Mouse (Mus musculus): Measurements from ENCODE around the gene Hes2.

Gene Hes2

DNA sequence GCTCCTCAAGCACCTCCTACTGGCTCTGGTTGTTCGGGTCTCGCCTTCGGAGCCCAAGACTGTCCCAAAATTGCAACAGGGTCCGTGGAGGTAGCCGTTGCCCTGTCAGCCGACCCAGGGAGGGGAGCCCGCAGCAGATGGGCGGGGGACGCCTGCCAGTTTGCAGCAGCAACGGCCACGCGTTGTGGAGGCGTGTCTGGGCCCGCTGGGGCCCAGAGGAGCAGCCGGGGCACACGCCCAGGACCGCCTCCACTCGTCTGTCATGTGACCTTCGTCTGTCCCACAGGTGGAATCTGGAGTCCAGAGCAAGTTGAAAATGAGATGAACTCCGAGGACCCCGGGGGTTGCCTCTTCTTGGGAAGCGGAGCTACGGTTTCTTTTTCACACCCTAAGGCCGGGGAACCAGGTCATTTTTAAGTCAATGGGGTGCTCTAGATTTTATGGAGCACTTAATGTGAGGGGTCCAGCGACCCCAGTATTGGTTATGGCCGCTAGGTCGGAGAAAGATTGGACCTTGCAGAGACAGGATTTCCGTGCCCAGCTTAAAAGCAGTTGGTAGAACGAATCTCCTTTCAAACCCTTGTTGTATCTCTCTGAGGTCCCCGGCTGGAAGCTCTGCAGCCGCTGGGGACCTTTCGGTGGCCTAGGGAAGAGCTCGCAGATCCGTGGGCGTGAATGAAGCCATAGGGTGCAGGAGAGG lies at the start of gene Hes2:
Gene Hes2 (plus strand): TSS at position 283 of the 700 bp plus-strand sequence.
- no peak for DNase-seq

DNA sequence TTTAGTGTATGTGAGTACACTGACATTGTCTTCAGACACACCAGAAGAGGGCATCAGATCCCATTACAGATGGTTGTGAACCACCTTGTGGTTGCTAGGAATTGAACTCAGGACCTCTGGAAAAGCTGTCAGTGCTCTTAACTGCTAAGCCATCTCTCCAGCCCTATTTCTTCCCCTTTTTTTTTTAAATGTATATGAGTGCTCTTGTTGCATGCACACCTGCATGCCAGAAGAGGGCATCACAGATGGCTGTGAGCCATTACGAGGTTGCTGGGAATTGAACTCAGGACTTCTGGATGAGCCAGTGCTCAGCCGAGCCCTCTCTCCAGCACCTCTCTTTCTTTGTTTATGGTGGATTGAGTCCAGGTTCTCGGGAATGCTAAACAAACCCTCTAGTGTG lies 49.2 kb upstream of the Hes2 start:
- DNase-seq: no peak

DNA sequence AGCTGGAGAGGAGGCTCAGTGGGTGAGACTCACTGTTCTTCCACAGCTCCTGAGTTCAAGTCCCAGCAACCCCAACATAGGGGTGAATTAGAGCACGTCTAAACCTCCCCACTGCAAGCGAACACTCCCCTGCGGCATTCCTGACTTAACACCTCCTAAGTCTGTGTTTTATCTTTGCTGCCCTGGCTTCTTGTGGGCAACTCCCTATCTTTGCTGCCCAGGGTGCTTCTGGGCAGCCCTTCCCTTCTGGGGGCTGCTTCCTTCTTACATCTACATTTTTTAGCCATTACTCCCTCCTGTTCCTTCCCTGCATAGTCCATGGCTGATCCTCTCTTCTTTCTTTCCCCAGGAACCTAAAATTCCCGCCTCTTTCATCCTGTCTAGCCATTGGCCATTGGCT lies 48.0 kb upstream of the Hes2 start:
- no peak for DNase-seq

DNA sequence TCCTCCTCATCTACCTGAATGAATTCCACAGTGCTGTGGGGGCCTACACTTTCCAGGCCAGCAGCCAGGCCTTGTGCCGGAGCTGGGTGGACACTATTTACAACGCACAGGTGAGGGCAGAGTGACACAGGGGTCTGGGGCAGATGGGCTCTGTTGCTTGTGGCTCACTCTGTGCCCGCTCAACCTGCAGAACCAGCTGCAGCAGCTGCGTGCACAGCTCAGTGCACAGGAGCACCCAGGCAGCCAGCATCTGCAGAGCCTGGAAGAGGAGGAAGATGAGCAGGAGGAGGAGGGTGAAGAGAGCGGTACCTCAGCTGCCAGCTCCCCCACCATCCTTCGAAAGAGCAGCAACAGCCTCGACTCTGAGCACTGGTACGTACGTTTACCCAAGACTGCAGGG lies 46.3 kb upstream of the Hes2 start:
- DNase-seq: no peak

DNA sequence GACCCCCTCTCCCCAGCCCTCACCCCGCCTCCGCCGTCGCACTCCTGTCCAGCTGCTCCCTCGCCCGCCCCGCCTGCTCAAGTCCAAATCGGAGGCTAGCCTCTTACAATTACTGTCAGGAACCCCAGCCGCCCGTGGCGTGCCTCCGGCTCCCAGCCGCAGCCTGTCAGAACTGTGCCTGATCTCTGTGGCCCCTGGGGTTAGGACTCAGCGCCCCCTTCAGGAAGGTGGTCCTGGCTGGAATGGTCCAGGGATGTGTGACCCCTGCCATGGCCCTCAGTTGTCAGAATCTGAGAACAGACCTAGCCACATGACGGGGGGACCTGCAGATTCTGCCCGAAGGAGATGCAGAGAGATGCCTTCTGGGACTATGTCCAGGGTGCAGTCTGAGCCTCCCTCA lies 44.6 kb upstream of the Hes2 start:
- DNase-seq: no peak

DNA sequence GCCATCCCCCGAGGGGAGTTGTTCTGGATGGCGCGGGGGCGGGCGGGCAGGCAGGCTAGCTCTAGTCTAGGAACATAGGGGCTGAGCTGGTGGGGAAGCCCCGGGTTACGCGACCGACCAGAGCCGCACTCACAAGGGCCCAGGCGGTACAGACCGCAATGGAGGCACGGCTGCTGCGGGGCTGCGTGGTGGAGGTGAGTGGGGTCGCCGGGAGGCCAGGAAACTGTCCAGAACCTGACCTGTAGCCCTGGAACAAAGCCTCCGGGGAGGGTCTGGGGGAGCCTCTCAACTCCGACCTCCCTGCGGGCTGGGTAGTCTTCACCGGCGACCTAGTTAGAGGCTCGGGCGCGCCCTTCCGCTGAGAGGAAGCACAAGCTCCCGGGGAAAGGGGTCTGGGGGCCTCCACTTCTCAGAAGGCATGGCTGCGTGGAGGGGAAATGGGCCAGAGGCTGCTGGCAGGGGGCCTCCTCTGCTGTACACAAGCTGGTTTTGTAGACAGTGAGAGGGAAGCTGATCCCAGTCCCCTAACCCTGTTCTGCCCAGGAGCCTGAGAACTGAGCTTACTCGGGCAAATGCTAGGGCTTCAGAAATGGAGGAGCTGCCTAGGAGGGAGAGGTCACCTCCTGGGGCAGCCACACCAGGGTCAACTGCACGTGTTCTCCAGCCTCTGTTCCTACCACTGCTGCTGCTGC lies 42.6 kb upstream of the Hes2 start, which contains the start of gene Tnfrsf25:
Gene Tnfrsf25 (plus strand): TSS at position 14 of the 692 bp plus-strand sequence.
- DNase-seq: no peak

DNA sequence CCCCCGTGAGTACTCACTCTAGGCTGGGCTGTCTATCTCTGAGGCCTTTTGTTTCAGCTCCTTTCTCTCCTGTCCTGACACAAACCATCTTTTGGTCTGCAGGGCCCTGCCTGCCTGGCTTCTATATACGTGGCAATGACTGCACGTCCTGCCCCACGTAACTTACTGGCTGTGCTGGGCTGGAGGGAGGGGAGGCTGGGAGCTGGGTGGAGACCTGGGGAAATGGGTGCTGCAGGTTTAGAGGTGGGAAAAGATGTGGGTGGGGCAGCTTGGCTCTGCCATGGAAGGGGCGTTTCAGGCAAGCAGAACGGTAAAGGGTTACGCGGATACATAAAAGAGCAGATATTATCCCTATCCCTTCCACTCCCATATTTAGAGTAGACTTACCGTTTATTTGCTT lies 41.1 kb upstream of the Hes2 start:
- no peak for DNase-seq

DNA sequence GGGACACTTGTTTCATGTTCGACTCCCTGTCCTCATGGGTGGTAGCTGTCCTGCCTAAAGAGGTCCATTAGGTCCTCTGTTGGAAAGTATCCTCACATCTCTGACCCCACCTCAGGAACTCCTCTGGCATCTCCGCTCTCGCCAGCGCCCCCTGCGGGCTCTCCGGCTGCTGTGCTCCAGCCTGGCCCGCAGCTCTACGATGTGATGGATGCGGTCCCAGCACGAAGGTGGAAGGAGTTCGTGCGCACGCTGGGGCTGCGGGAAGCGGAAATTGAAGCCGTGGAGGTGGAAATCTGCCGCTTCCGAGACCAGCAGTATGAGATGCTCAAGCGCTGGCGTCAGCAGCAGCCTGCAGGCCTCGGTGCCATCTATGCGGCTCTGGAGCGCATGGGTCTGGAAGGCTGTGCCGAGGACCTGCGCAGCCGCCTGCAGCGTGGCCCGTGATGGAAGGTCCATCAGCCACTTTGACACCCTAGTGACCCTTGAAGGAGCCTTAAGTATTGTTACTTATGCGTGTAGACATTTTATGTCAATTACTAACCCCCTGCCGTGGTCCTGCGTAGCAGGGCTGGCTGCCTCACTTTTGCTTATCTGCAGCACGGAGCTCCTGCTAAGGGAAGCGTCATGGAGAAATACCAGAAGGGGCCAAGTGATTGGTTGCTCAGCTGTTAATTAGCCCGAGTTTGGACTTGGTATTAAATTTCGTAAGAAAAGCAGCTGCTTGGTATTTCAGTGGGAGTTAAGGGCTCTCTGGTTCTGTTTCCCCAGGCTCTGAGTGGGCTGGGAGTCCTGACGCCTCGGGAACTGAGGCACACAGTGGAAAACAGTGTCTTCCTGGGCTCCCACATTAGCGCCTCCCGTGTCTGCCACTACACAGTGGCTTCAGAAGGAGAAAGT lies 39.0 kb upstream of the Hes2 start:
- DNase-seq: peak; percentile 71

DNA sequence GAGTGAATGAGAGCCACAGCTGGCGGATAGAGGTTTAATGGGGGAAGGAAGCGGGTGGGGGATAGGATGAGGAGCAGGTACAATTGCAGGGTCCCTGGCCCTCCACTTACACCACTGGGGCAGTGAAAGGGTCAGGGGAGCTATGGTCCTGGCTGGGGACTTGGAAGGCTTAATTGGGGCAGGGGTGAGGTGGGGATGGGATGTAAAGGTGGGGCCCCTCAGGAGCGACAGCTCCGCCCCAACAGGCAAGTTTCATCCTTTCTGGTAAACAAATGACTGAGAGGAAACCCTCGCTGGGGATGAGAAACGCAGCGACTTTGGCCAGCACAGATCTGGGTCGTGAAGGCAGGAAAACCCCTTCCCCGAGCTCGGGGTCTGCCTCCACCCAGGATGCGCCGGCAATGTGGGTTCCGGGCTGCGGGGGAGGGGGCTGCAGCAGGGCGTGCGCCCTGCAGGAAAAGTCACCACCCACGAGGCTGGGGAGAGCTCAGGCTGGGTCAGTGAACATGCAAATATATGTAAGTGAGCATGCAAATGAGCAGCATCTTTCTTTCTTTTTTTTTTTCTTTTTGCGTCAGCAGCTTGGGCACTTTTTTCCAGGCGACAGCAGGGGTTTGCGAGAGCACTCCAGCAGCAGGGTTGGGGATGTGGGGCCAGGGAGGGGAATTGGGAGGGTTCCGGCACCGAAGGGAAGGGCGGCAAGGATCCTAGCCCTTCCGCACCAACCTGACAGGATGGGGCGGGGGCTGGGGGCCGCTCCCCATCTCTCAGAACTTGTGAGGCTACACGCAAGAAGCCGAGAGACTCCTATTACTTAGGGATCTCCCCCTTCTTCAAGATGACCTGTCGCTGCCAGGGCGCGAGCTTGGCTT lies 38.1 kb upstream of the Hes2 start:
- no peak for DNase-seq

DNA sequence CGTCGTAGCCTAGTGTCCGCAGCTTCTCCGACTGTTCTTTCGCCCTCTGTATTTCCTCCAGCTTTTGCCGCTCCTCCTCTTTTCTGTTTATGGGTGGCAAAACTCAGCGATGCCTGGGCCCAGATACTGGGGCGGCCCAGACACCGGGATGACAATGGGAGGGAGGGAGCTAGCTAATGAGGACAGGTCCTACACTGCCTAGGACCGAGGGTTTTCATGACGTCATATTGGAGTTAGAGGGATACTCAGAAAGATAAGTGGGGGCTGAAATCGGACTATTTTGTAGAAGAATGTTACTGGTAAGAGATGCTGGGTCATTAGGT lies 37.5 kb upstream of the Hes2 start:
- DNase-seq: no peak

DNA sequence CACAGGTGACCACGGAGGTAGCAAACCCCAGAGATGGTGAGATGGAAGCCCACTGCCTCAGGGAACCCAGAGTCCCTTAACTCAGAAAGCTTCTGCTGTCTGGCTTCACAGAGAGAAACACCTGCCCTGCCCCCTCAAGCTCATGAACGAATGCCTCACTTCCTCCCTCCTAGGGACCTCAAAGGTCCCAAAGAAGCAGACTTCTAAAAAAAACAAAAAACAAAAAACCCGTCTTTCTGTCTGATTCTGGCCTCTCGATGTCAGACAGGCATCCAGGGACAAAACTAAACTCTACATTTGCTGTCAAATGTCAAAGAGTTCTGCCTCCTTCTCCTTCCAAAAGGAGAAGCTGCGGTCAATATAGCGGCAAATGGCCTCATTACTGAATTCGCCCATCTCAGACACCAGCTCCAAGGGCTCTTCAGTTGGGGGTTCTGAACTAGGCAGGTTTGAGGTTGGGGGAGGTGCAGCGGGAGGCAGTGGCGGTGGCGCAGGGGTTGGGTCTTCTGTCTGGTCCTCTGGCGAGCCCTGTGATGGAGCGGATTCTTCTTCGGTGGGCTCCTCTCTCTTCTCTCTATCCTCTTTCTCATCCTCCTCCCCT lies 34.2 kb upstream of the Hes2 start:
- DNase-seq: no peak

DNA sequence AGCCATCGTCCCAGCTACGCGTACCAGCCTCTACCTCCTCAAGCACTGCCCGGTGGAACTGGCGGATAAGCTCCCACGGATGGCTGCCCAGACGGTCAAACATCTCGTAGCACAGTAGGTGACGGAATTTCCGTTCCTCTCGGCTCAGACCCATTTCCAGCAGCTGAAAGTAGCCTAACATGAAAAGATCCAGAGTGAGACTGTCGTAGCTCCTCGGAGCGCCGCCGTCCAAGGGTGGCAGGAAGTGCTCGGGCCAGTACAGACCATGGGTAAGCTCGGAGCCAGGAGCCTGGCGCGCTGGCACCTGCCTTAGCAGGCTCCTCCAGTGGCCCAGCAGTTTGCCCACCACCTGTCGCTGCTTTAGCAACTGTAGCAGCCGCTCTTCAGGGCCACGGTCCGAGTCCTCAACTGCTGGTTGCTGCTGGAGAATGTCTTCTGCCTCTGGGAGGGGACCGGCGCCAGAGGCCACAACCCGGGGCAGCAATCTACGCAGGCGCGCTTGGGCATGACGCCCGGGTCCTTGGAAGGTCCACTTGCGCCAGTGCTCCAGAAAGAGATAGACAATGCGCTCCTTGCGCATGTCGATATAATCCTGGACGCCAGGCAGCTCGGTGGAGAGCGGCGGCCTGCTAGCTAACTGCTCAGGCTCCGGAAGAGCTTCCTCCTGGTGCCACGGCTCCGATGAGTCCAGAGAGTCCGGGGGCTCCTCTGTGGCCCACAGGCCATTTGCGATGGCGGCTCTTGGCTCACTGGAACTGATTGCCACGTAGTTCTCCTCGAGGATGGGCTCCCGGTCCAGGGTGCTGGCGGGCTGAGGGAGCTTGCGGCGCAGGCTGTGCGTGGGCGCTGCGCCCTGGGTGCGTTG lies 33.3 kb upstream of the Hes2 start:
- peak; percentile 67 for DNase-seq

DNA sequence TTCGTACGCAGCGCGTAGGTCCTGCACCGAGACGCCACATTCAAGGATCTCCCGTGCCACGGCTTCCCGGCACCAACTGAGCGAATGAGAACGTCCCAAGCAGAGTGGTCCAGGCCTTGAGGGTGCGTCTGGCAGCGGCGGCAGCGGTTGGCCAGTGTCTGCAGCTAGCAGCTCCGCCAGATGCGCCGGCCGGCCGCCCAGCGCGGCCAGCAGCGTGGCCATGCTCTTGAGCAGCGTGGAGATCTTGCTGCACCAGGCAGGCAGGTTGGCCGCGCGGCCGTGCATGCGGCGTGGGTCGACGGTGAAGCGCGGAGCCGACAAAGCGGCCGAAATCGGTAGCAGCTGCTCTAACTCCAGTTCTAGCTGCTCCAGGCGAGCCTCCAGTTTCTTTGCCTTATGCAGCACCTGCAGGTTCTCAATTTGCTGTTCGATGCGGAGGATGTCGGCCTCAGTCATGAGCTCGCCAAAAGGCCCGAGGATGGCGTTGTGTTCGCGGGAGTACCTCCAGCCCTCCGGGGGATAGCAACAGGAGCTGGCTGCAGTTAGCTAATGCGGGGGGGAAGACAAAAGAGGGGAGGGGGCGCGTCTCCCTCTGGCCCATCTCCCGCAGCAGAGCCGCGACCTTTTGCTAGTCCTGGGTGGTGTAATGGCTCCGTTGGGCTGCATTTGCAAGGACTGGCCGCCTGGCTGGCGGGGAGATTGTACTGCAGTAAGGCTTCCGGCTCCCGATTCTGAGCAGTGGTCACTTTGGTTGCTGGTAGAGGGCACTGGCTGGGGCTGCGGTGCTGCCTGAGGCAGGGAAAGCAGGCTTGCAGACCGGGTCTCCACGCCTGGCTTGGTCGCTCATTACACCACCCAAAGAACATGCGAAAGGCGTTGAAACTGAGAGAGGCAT lies 32.4 kb upstream of the Hes2 start:
- no peak for DNase-seq

DNA sequence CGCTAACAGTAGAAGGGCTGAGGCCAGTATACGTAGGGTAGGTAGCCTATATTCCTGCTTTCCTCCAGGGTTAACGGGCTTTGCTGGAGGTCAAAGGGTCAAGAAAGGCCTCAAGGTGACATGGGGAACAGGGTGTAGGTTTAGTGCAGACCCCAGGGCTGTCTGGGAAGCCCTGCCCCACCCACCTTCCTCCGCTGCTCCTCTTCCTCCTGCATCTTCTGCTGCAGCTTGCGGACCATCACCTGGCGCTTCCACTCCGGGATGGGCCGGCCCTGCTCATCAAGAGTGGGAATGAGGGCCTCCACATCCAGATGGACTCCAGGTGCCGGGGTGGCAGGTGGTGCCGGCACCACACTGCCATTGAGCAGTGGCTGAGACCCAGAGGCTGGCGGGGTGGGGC lies 30.8 kb upstream of the Hes2 start:
- DNase-seq: no peak

DNA sequence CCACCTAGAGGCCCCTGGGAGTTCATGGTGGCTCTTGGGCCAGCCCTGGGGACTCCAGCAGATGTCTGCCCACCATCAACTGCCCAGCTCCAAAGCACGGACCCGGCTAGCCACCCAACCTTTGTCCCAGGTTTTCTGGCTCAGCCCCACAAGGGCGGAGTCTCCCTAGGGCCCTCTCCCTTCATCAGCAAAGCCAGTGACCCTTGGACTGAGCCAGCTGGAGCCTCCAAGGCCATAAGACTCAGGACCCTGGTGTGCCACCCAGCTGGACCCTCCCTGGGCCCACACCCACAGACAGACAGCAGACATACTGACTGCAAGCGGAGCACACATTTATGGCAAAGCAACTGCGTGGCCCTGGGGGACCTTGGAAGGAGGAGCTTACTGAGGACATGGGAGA lies 29.9 kb upstream of the Hes2 start:
- no peak for DNase-seq

DNA sequence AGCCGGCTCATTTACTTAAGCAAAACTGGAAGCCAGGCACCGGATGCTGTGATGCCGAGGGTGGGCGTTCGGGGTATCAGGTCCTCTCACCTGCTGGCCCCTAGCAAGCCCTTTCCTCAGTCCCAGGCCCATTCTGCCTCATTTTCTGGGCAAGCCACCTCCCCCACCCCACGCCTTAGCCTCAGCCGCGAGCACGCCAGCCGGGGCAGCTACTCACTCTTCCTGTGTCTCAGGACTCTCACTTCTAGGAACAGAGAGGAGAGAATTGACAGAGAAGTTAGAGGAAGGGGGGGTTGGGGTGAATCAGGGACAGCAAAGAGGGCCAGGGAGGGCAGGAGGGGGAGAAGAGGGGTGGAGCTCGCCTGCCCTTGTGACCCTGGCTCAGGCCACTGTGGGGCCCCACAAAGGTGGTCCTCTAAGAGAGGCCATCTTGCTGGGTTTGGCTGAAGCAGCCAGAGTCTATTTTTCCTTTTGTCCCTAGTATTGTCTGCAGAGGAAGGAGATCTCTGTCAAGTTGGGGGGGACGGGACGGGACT lies 29.2 kb upstream of the Hes2 start:
- no peak for DNase-seq

DNA sequence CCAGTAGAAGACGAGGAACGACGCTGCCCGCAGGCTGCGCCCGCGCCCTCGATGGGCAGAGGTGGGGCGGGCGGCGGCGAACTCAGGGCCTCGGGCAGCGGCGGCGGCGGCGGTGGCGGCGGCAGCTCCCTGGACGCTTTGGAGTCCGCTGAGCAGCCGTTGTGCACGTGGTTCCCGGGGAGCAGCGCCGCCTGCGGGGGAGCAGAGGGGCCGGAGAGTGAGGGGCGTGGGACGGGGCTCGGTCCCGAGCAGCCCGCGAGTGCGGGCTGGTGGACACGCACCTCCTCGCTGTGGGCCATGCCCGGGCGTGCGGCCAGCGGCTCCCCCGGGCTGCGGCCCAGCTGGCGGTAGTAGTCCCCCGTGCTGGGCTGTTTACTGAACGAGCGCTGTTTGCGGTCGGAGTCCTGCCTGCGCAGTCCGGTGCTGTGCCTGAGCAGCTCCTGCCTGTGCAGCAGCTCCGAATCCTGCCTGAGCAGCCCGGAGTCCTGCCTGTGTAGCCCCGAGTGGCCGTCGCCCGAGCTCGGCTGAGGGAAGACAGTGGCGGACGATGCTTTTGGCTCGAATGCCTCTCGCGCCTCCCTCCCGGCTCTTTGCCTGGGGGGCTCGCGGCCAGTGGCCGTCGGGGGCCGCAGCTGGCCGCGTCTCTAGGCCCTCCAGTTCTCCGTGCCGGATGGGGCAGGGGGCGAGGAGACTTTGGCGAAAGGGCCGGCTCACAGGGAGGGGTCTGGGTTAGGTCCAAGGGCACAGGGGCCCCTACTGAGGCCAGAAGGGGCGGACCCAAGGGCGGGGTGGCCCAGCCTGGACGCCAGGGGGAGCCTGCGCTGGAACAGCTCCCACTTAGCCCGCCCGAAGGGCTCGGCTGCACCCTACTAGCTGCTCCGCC lies 27.7 kb upstream of the Hes2 start:
- peak; percentile 75 for DNase-seq

DNA sequence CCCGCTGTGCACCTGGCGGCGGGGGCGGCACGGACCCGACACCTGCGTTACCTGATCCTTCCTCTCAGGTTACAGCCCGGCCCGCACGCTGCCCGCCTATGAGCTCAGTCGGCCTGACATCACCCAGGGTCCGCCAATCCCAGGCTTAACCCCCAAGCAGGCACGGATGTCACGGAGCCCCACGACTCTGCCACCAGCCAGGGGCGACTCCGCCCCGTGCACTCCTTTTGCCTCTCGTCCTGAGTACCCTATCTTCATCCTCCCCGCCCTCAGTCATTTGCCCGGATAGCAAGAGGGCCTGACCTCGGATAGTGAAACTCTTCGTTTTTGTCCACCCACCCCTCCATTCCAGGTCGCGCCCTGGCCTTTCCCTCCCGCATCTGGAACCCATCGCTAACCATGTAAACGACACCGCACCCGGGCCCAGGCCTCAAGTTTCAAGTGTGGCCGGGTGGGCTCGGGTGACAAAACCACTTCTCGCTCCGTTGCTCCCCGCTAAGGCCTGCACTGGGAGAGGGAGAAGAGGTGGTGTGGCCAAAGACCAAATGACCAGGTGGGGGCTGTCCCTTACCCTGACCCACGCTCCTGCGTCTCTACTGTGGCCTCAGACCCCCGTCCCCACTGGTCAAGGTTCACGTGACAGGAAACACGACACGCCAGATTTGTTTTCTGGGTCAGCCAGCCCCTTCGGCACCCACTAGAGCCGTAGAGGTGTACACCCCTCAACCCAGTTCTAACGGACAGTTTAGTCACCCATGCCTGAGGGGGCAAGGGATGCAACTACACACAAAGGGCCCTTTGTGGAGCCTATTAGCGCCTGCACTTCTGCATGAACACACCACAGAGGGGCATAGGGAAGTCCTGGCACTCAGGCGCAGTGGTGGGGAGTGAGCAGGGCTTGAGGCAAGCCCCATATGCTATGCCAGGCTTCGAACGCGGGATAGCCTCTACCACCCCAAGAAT lies 26.6 kb upstream of the Hes2 start:
- DNase-seq: no peak
